Mouse (Mus musculus): Measurements from ENCODE around the gene Cables2. TPM values are rescaled to one million over a fixed set of nuclear protein-coding genes. Genes with fewer than 3 reads are reported as not detected.
"Not testable (repeated sequence)": the region's sequence is repeated elsewhere in the genome, so short reads cannot be mapped to it uniquely, and the experiment has no call there.

The Cables2 gene
- total RNA-seq, 4 experiments from 2014 or later = 27.2 to 31.6 (median 27.7) TPM

- DNase-seq (ENCODE audit: low spot score in 2 of 2) = no peak
Measured at GRCm38 (mm10) chr2:180277773-180278320, 4.6 kb upstream of the Cables2 start.

GRCm38 (mm10) chr2:180276851-180277259 is 3.6 kb upstream of the Cables2 start:
- DNase-seq (ENCODE audit: low spot score in 2 of 2) = no peak

GRCm38 (mm10) chr2:180276385-180276784 is 3.1 kb upstream of the Cables2 start:
- DNase-seq (ENCODE audit: low spot score in 2 of 2) = no peak

- DNase-seq (ENCODE audit: low spot score in 2 of 2) = peak in 1 of 2 experiments; percentile 69
Measured at GRCm38 (mm10) chr2:180275836-180276235, 2.5 kb upstream of the Cables2 start.

GRCm38 (mm10) chr2:180274523-180274922 is 1.2 kb upstream of the Cables2 start:
- DNase-seq (ENCODE audit: low spot score in 2 of 2) = no peak

GRCm38 (mm10) chr2:180272884-180273321 is 393 bp downstream of the Cables2 start:
- no peak for DNase-seq (ENCODE audit: low spot score in 2 of 2)

- no peak for DNase-seq (ENCODE audit: low spot score in 2 of 2)
Measured at GRCm38 (mm10) chr2:180271804-180272395, 1.4 kb downstream of the Cables2 start.

GRCm38 (mm10) chr2:180270537-180271255 is 2.6 kb downstream of the Cables2 start:
- DNase-seq (ENCODE audit: low spot score in 2 of 2) = no peak

- no peak for DNase-seq (ENCODE audit: low spot score in 2 of 2)
Measured at GRCm38 (mm10) chr2:180269329-180269728, 4.0 kb downstream of the Cables2 start.

- no peak for DNase-seq (ENCODE audit: low spot score in 2 of 2)
Measured at GRCm38 (mm10) chr2:180267955-180268354, 5.3 kb downstream of the Cables2 start.

- no peak for DNase-seq (ENCODE audit: low spot score in 2 of 2)
Measured at GRCm38 (mm10) chr2:180262891-180263290, 10.4 kb downstream of the Cables2 start.

GRCm38 (mm10) chr2:180262441-180262840 is 10.9 kb downstream of the Cables2 start:
- DNase-seq (ENCODE audit: low spot score in 2 of 2) = no peak

GRCm38 (mm10) chr2:180261901-180262300 is 11.4 kb downstream of the Cables2 start:
- DNase-seq (ENCODE audit: low spot score in 2 of 2) = no peak

- no peak for DNase-seq (ENCODE audit: low spot score in 2 of 2)
Measured at GRCm38 (mm10) chr2:180260610-180261480, 12.5 kb downstream of the Cables2 start.

GRCm38 (mm10) chr2:180259826-180260609 is 13.3 kb downstream of the Cables2 start:
- not testable (repeated sequence) for DNase-seq (ENCODE audit: low spot score in 2 of 2)

- not testable (repeated sequence) for DNase-seq (ENCODE audit: low spot score in 2 of 2)
Measured at GRCm38 (mm10) chr2:180258951-180259484, 14.3 kb downstream of the Cables2 start.

GRCm38 (mm10) chr2:180257963-180258865 is 15.1 kb downstream of the Cables2 start:
- no peak for DNase-seq (ENCODE audit: low spot score in 2 of 2)

- DNase-seq (ENCODE audit: low spot score in 2 of 2) = peak; percentile 92 to 99
Measured at GRCm38 (mm10) chr2:180257001-180257521, 16.2 kb downstream of the Cables2 start, which contains the start of gene Rps21. Rps21 (plus strand) TSS chr2:180257377.

Data from left cerebral cortex, adult 8-10 months (tissue).